Comparison of ENCODE assay signal across 10 mouse cellular contexts in genomic region chr7:19842885-19843504, GRCm38 (mm10). TPM values are rescaled to one million over a fixed set of nuclear protein-coding genes. Genes with fewer than 3 reads are reported as not detected.
DNase-seq lines count a peak whose midpoint lies in the region; ATAC-seq and TF ChIP-seq lines count a peak whose summit lies in the region.
"Had no signal": no experiment of that assay in that cellular context is flagged by ENCODE, and none has a peak within 500 bp of the region (broad histone marks: within the 10 kb centered on the region; RNA-seq: fewer than 3 reads in every experiment).

No protein-coding gene starts in this region.

- H3K4me3 ChIP-seq in neural tube, embryonic 12.5 days: no peak overlapping the region
- H3K4me3 ChIP-seq in neural tube, embryonic 15.5 days (replicated peaks): no peak overlapping the region
- H3K4me3 ChIP-seq in kidney, embryonic 16.5 days (ENCODE audit: low read length): no peak overlapping the region
- H3K4me3 ChIP-seq in small intestine, adult 2 months (ENCODE audit: low read depth, low read length): peak overlapping the region; percentile 36
- H3K4me3 ChIP-seq: midbrain, embryonic 12.5 days had no signal

- 30% methylated on average over 19 of the region's 19 CpGs for WGBS in neural tube, embryonic 12.5 days
- WGBS in neural tube, embryonic 15.5 days: 33% methylated on average over 19 of the region's 19 CpGs
- 24% methylated on average over 19 of the region's 19 CpGs for WGBS in kidney, embryonic 16.5 days
- 15% methylated on average over 19 of the region's 19 CpGs for WGBS in small intestine, adult 2 months

- no peaks in the 10 kb centered on the region for H3K9me3 ChIP-seq in neural tube, embryonic 12.5 days
- H3K9me3 ChIP-seq in neural tube, embryonic 15.5 days (replicated peaks): no peaks in the 10 kb centered on the region
- H3K9me3 ChIP-seq in kidney, embryonic 16.5 days (ENCODE audit: low read length): no peaks in the 10 kb centered on the region
- H3K9me3 ChIP-seq: midbrain, embryonic 12.5 days had no signal

- TF ChIP-seq CTCF in small intestine, adult 2 months (IDR thresholded peaks at IDR 0.05; ENCODE audit: extremely low read depth, insufficient read length, insufficient replicate concordance, low read depth, low read length): no peak

- H3K36me3 ChIP-seq in neural tube, embryonic 12.5 days: no peaks in the 10 kb centered on the region
- no peaks in the 10 kb centered on the region for H3K36me3 ChIP-seq in neural tube, embryonic 15.5 days
- no peaks in the 10 kb centered on the region for H3K36me3 ChIP-seq in kidney, embryonic 16.5 days (ENCODE audit: insufficient read depth, low read length)
- no peaks in the 10 kb centered on the region for H3K36me3 ChIP-seq in small intestine, adult 2 months (ENCODE audit: control insufficient read depth, insufficient read depth, low read length)
- H3K36me3 ChIP-seq: midbrain, embryonic 12.5 days had no signal

- ATAC-seq in neural tube, embryonic 12.5 days (ENCODE audit: low FRiP score, low read depth): 0 out of 2 replicates have a peak, but pooled peaks have one; percentile 9
- no peak for ATAC-seq in neural tube, embryonic 15.5 days (ENCODE audit: low FRiP score)
- peak; percentile 43; the same call in 1 of the 2 replicates for ATAC-seq in kidney, embryonic 16.5 days (ENCODE audit: low FRiP score, low TSS enrichment)

- H3K27ac ChIP-seq in neural tube, embryonic 12.5 days: no peak overlapping the region
- no peak overlapping the region for H3K27ac ChIP-seq in neural tube, embryonic 15.5 days (replicated peaks)
- H3K27ac ChIP-seq in kidney, embryonic 16.5 days (ENCODE audit: low read length): no peak overlapping the region
- H3K27ac ChIP-seq in small intestine, adult 2 months (ENCODE audit: insufficient read depth, low read depth, low read length): peak overlapping the region; percentile 97
- H3K27ac ChIP-seq: liver, embryonic 14.5 days; midbrain, embryonic 12.5 days had no signal

- peaks cover 26% of the 10 kb centered on the region for H3K27me3 ChIP-seq in neural tube, embryonic 12.5 days (replicated peaks)
- peaks cover 37% of the 10 kb centered on the region for H3K27me3 ChIP-seq in neural tube, embryonic 15.5 days (replicated peaks)
- H3K27me3 ChIP-seq in kidney, embryonic 16.5 days (ENCODE audit: insufficient read depth, low read length): peaks cover 9% of the 10 kb centered on the region
- H3K27me3 ChIP-seq in small intestine, adult 2 months (ENCODE audit: control insufficient read depth, insufficient read depth, low read length): no peaks in the 10 kb centered on the region

- peak; percentile 70 for DNase-seq in adrenal gland, postnatal 14 days
- DNase-seq in adrenal gland, postnatal 4 days (ENCODE audit: low spot score in 2 of 2): no peak
- no peak for DNase-seq in cerebellum, postnatal 25 days
- DNase-seq in retina, embryonic 14.5 days (ENCODE audit: low spot score): no peak

- H3K9ac ChIP-seq in neural tube, embryonic 12.5 days: no peak overlapping the region
- no peak overlapping the region for H3K9ac ChIP-seq in neural tube, embryonic 15.5 days (replicated peaks)
- no peak overlapping the region for H3K9ac ChIP-seq in kidney, embryonic 16.5 days (replicated peaks; ENCODE audit: low read length)
- H3K9ac ChIP-seq: liver, embryonic 14.5 days; midbrain, embryonic 12.5 days had no signal

- H3K4me2 ChIP-seq in neural tube, embryonic 12.5 days (replicated peaks): no peak overlapping the region
- no peak overlapping the region for H3K4me2 ChIP-seq in neural tube, embryonic 15.5 days
- H3K4me2 ChIP-seq in kidney, embryonic 16.5 days (replicated peaks; ENCODE audit: low read depth, low read length): no peak overlapping the region
- H3K4me2 ChIP-seq: midbrain, embryonic 12.5 days had no signal

- peak; percentile 55; the same call in 1 of the 2 replicates for TF ChIP-seq POLR2A in small intestine, adult 2 months (IDR thresholded peaks at IDR 0.05; ENCODE audit: low read depth, low read length)

- no peaks in the 10 kb centered on the region for H3K4me1 ChIP-seq in neural tube, embryonic 12.5 days
- H3K4me1 ChIP-seq in neural tube, embryonic 15.5 days: peaks cover 3% of the 10 kb centered on the region; the same call in 1 of the 2 replicates
- peaks cover 12% of the 10 kb centered on the region for H3K4me1 ChIP-seq in kidney, embryonic 16.5 days (ENCODE audit: insufficient read depth, low read length)
- H3K4me1 ChIP-seq in small intestine, adult 2 months (ENCODE audit: control insufficient read depth, insufficient read depth, insufficient read length, low read length): peaks cover 23% of the 10 kb centered on the region; the same call in 1 of the 2 replicates
- H3K4me1 ChIP-seq: midbrain, embryonic 12.5 days had no signal

RNA-seq across cellular contexts. Expression of gene Gm19345, which starts 8.8 kb away (rescaled TPM):
- total RNA-seq in adrenal gland, postnatal 14 days (2021): 0.59 TPM in 1 of 2 replicates, not detected in the other
- not detected for total RNA-seq in adrenal gland, postnatal 4 days (2021)
- 1.4 and 1.7 TPM in 2 replicates for polyA plus RNA-seq in neural tube, embryonic 12.5 days (2016; fragmentation: Nextera tagmentation; extraction: Ambion mirVana)
- 14.3 and 17.3 TPM in 2 replicates for polyA plus RNA-seq in neural tube, embryonic 15.5 days (2015; fragmentation: Nextera tagmentation; extraction: Ambion mirVana)
- polyA plus RNA-seq in kidney, embryonic 16.5 days (2015; fragmentation: Nextera tagmentation; extraction: Ambion mirVana): not detected in 2 replicates
- 0.13 TPM in 1 of 2 replicates, not detected in the other for polyA plus RNA-seq in small intestine, adult 2 months (2012; rRNA removed)
- polyA plus RNA-seq: liver, embryonic 14.5 days had no signal

RNA-seq across cellular contexts. Expression of gene Ceacam16, which starts 18.1 kb away (rescaled TPM):
- total RNA-seq in adrenal gland, postnatal 14 days (2021): 0.33 and 0.38 TPM in 2 replicates
- total RNA-seq in adrenal gland, postnatal 4 days (2021): under 1 TPM in 1 of 2 experiments, not detected in 1; 0.20 TPM
- polyA plus RNA-seq in neural tube, embryonic 12.5 days (2016; fragmentation: Nextera tagmentation; extraction: Ambion mirVana): not detected in 2 replicates
- 0.69 and 1.2 TPM in 2 replicates for polyA plus RNA-seq in neural tube, embryonic 15.5 days (2015; fragmentation: Nextera tagmentation; extraction: Ambion mirVana)
- polyA plus RNA-seq in kidney, embryonic 16.5 days (2015; fragmentation: Nextera tagmentation; extraction: Ambion mirVana): 0.15 TPM in 1 of 2 replicates, not detected in the other
- polyA plus RNA-seq in small intestine, adult 2 months (2012; rRNA removed): 0.47 and 1.3 TPM in 2 replicates

RNA-seq across cellular contexts. Expression of gene Bcl3, which starts 20.4 kb away (rescaled TPM):
- total RNA-seq in adrenal gland, postnatal 14 days (2021): 26.6 and 36.9 TPM in 2 replicates
- total RNA-seq in adrenal gland, postnatal 4 days (2021): 10 to 100 TPM in 1 of 2 experiments, 1 to 10 TPM in 1; 9.6 to 11.5 TPM
- polyA plus RNA-seq in neural tube, embryonic 12.5 days (2016; fragmentation: Nextera tagmentation; extraction: Ambion mirVana): 1.0 and 2.1 TPM in 2 replicates
- polyA plus RNA-seq in neural tube, embryonic 15.5 days (2015; fragmentation: Nextera tagmentation; extraction: Ambion mirVana): 1.2 and 5.2 TPM in 2 replicates
- 3.3 and 3.9 TPM in 2 replicates for polyA plus RNA-seq in kidney, embryonic 16.5 days (2015; fragmentation: Nextera tagmentation; extraction: Ambion mirVana)
- 169 and 226 TPM in 2 replicates for polyA plus RNA-seq in small intestine, adult 2 months (2012; rRNA removed)

RNA-seq across cellular contexts. Expression of gene Ceacam19, which starts 44.8 kb away (rescaled TPM):
- total RNA-seq in adrenal gland, postnatal 14 days (2021): not detected in 2 replicates
- not detected for total RNA-seq in adrenal gland, postnatal 4 days (2021)
- polyA plus RNA-seq in neural tube, embryonic 12.5 days (2016; fragmentation: Nextera tagmentation; extraction: Ambion mirVana): not detected in 2 replicates
- polyA plus RNA-seq in neural tube, embryonic 15.5 days (2015; fragmentation: Nextera tagmentation; extraction: Ambion mirVana): not detected in 2 replicates
- polyA plus RNA-seq in kidney, embryonic 16.5 days (2015; fragmentation: Nextera tagmentation; extraction: Ambion mirVana): 0.06 TPM in 1 of 2 replicates, not detected in the other
- not detected in 2 replicates for polyA plus RNA-seq in small intestine, adult 2 months (2012; rRNA removed)
- polyA plus RNA-seq: midbrain, embryonic 12.5 days had no signal

RNA-seq across cellular contexts. Expression of gene Cblc, which starts 46.4 kb away (rescaled TPM):
- 1.4 TPM in 1 of 2 replicates, not detected in the other for total RNA-seq in adrenal gland, postnatal 14 days (2021)
- total RNA-seq in adrenal gland, postnatal 4 days (2021): 1 to 10 TPM in 1 of 2 experiments, under 1 TPM in 1; 0.68 to 1.0 TPM
- 0.73 and 0.87 TPM in 2 replicates for polyA plus RNA-seq in neural tube, embryonic 12.5 days (2016; fragmentation: Nextera tagmentation; extraction: Ambion mirVana)
- polyA plus RNA-seq in neural tube, embryonic 15.5 days (2015; fragmentation: Nextera tagmentation; extraction: Ambion mirVana): 0.69 and 2.2 TPM in 2 replicates
- polyA plus RNA-seq in kidney, embryonic 16.5 days (2015; fragmentation: Nextera tagmentation; extraction: Ambion mirVana): 9.4 and 12.2 TPM in 2 replicates
- 56.7 and 145 TPM in 2 replicates for polyA plus RNA-seq in small intestine, adult 2 months (2012; rRNA removed)

Comparison
In these comparisons a context has a peak if more than half of its experiments do, and no peak if none do; other contexts are left out.
1. RNA of gene Bcl3, which starts 20.4 kb away (polyA plus RNA-seq): 169 to 226 TPM in small intestine, adult 2 months; 3.3 to 3.9 TPM in kidney, embryonic 16.5 days, 1.0 to 2.1 TPM in neural tube, embryonic 12.5 days and 1.2 to 5.2 TPM in neural tube, embryonic 15.5 days; every median in the first group is over 10 times any median in the second.